Mouse (Mus musculus): ENCODE results near the gene Cdkl4. TPM values are rescaled to one million over a fixed set of nuclear protein-coding genes. Genes with fewer than 3 reads are reported as not detected.
"Not testable (repeated sequence)": the region's sequence is repeated elsewhere in the genome, so short reads cannot be mapped to it uniquely, and the experiment has no call there.

Cdkl4 gene
- polyA plus RNA-seq, 1 experiment from 2014 or later, result 0.37 TPM

DNA sequence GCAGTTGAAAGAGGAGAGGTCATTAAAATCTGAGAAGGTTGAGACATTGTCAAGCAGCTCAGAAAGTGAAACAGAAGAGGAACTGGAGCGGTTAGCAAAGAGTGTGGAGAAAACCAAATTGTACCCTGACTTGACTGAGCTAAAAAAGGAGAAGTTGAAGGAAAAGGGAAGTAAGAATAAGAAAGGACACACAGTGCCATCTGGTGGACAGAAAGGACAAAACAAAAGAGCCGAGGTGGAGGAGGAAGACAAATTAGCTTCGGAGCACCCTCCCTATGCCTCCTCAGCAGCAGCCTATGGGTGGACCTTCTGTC lies 13.0 kb downstream of the Cdkl4 start:
- H3K4me1 ChIP-seq (ENCODE audit: insufficient read depth), result no peaks in the 10 kb centered on the region
- H3K27ac ChIP-seq (ENCODE audit: low read depth), result no peak overlapping the region
- no peaks in the 10 kb centered on the region for H3K27me3 ChIP-seq (ENCODE audit: insufficient read depth, low read length)
- ATAC-seq (ENCODE audit: insufficient read depth) (no peak), DNase-seq (peak; percentile 54)
- peak; percentile 50 for TF ChIP-seq CTCF (IDR thresholded peaks at IDR 0.05; ENCODE audit: low read depth)
- no peak overlapping the region for H3K4me3 ChIP-seq (ENCODE audit: low read depth, low read length)
- H3K4me2 ChIP-seq, result no peak overlapping the region
- H3K9ac ChIP-seq, result no peak overlapping the region
- no peaks in the 10 kb centered on the region for H3K36me3 ChIP-seq (ENCODE audit: insufficient read depth)
- no peaks in the 10 kb centered on the region for H3K9me3 ChIP-seq (ENCODE audit: low read depth, low read length)
- 67% methylated on average over 3 of the region's 3 CpGs for WGBS

DNA sequence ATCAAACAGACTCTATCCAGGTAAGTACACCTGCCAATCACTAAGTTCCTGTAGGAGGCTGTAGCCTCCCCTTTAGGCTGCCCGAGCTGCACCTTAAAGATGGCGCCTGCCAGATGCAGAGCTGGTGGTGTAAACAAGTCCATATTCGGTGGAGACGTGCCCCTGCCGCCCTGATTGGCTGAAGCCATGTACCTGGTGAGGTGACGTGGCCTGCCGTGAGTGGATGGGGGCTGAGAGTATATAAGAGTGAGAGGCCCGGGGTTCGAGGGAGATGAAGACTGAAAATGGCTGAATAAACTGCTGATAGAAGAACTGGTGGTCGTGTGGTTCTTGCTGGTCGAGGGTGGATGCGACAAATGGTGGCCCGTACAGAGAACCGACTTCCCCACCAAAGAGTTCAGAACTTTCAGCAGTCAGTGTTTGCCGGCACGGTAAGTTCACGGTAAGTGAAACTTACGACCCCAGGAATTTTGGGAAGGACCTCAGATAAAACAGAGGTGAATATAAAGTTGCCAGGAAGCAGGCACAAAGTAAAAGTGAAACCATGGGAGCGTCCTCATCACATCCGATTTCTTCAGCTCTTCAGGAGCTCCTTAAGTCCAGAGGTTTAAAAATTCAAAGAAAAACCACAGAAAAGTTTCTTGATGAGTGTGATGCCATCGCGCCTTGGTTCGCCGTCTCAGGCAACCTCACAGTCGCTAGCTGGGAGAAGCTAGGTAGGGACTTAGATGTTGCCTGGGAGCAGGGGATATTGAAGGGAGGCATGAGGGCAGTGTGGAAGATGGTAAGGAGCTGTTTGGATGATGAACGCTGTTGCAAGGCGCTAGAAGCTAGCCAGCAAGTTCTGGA lies 13.6 kb downstream of the Cdkl4 start:
- not testable (repeated sequence) for H3K27ac ChIP-seq (ENCODE audit: low read depth); H3K9ac ChIP-seq; ATAC-seq (ENCODE audit: insufficient read depth); H3K4me1 ChIP-seq (ENCODE audit: insufficient read depth); H3K9me3 ChIP-seq (ENCODE audit: low read depth, low read length); H3K4me3 ChIP-seq (ENCODE audit: low read depth, low read length); H3K36me3 ChIP-seq (ENCODE audit: insufficient read depth); H3K4me2 ChIP-seq; H3K27me3 ChIP-seq (ENCODE audit: insufficient read depth, low read length); DNase-seq
- 93% methylated on average over 27 of the region's 27 CpGs for WGBS

DNA sequence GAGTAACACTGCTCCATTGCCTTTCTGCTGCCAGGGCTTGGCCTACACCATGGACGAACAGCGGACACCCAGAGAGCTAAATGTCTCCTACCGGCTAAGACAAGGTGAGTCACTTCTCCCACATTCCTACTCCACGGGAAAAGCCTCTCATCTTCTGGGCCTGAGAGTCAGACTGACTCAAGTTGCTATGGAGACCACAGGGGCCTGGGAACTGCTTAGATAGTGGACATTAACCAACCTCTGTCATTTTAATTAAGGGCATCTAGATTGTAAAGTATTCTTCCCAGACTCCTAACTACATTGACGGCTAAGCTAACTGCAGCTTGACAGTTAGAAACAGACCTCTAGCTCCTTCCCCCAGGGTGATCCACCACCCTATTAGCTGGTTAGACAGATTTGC lies 14.8 kb downstream of the Cdkl4 start:
- ATAC-seq (ENCODE audit: insufficient read depth) (no peak), DNase-seq (no peak)
- Histone ChIP-seq H3K9me3 (ENCODE audit: low read depth, low read length) (no peaks in the 10 kb centered on the region), H3K36me3 (ENCODE audit: insufficient read depth) (no peaks in the 10 kb centered on the region), H3K4me3 (ENCODE audit: low read depth, low read length) (no peak overlapping the region), H3K4me2 (no peak overlapping the region), H3K27ac (ENCODE audit: low read depth) (no peak overlapping the region), H3K9ac (no peak overlapping the region), H3K4me1 (ENCODE audit: insufficient read depth) (no peaks in the 10 kb centered on the region), H3K27me3 (ENCODE audit: insufficient read depth, low read length) (no peaks in the 10 kb centered on the region)
- no peak for TF ChIP-seq CTCF (IDR thresholded peaks at IDR 0.05; ENCODE audit: low read depth)
- WGBS, result 68% methylated on average over 5 of the region's 5 CpGs

DNA sequence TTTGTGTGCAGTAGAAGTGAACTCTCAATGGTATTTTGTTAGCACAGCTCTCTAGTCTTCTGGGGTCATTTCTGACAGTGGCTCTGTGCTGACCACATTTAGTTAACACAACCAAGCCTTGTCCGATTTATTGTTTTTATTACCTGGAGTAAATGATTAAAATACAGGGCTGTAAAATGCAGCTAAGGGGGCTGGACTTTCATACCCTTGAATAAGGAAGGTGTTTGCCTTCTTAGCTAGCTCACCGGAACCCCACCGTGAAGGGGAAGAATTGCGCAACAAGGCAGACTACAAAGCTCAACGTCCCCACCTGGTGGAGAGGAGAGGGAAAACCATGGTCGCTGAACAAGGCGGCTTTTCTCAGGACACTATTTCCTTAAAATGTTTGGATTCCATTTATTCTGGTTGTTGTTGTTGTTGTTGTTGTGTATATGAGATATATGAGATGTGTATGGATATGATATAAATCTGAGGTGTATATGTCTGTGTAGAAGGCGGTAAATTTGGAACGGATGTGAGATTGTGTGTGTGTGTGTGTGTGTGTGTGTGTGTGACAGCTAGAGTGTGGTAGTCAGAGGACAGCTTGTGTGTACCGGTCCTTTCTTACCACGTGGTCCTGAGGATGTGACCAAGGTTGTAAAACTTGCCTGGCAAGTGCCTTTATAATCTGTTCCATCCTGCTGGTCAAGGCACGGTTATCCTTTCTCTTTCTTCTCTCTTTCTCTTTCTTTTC lies 16.8 kb downstream of the Cdkl4 start:
- ATAC-seq (ENCODE audit: insufficient read depth), result peak; percentile 65
- Histone ChIP-seq H3K4me2 (peak overlapping the region; percentile 52), H3K4me3 (ENCODE audit: low read depth, low read length) (no peak overlapping the region), H3K27ac (ENCODE audit: low read depth) (peak overlapping the region; percentile 27; the same call in 1 of the 2 replicates), H3K27me3 (ENCODE audit: insufficient read depth, low read length) (no peaks in the 10 kb centered on the region), H3K9me3 (ENCODE audit: low read depth, low read length) (no peaks in the 10 kb centered on the region), H3K36me3 (ENCODE audit: insufficient read depth) (no peaks in the 10 kb centered on the region), H3K4me1 (ENCODE audit: insufficient read depth) (no peaks in the 10 kb centered on the region), H3K9ac (no peak overlapping the region)
- peak; percentile 92 for DNase-seq
- peak; percentile 96 for TF ChIP-seq CTCF (IDR thresholded peaks at IDR 0.05; ENCODE audit: low read depth)
- 16% methylated on average over 12 of the region's 12 CpGs for WGBS

DNA sequence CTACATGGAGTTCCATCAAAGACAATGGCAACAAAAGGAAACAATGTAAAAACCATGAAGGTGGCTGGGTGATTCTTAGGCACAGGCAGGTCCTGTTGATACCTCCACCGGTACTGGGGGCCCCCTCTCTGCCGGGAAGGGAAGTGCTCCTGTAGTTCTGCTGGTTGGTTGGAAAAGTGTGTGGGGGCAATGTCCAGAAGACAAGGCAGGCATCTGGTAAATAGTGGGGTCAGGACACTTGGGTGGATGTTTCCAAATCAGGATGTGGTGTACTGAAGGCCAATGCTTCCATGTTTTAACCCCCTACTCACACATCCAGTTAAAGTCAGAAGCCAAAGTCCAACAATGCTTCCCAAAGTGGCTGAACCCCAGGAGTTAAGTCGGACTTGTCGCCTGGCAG lies 17.9 kb downstream of the Cdkl4 start:
- no peaks in the 10 kb centered on the region for H3K9me3 ChIP-seq (ENCODE audit: low read depth, low read length)
- H3K27me3 ChIP-seq (ENCODE audit: insufficient read depth, low read length), result no peaks in the 10 kb centered on the region
- DNase-seq (no peak), ATAC-seq (ENCODE audit: insufficient read depth) (no peak)
- H3K27ac ChIP-seq (ENCODE audit: low read depth), result no peak overlapping the region
- H3K36me3 ChIP-seq (ENCODE audit: insufficient read depth), result no peaks in the 10 kb centered on the region
- H3K4me3 ChIP-seq (ENCODE audit: low read depth, low read length), result no peak overlapping the region
- peak; percentile 21 for TF ChIP-seq CTCF (IDR thresholded peaks at IDR 0.05; ENCODE audit: low read depth)
- H3K4me1 ChIP-seq (ENCODE audit: insufficient read depth), result no peaks in the 10 kb centered on the region
- 79% methylated on average over 4 of the region's 4 CpGs for WGBS
- H3K4me2 ChIP-seq, result no peak overlapping the region
- no peak overlapping the region for H3K9ac ChIP-seq

DNA sequence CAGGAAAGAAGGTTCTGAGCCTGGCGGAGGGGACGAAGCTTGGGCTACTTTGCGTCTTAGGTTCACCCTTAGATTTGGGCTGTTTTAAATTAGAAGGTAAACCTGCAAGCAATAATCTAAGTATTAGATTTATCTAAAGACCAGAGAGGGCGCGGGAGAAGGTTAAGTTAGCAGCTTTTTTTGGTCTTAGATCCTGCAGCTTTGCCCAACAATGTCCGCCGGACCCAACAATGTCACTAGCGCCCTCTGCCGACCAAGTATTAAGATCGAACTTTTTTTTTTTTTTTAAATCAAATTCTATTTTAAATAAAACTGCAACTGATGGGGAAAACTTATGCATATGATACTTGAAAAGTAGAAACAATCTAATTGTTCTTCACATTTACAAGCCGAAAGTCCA lies 18.6 kb downstream of the Cdkl4 start:
- H3K4me3 ChIP-seq (ENCODE audit: low read depth, low read length), result no peak overlapping the region
- ATAC-seq (ENCODE audit: insufficient read depth) (no peak), DNase-seq (peak; percentile 80)
- TF ChIP-seq CTCF (IDR thresholded peaks at IDR 0.05; ENCODE audit: low read depth), result peak; percentile 49
- H3K27me3 ChIP-seq (ENCODE audit: insufficient read depth, low read length), result no peaks in the 10 kb centered on the region
- H3K4me1 ChIP-seq (ENCODE audit: insufficient read depth), result no peaks in the 10 kb centered on the region
- H3K9ac ChIP-seq, result no peak overlapping the region
- no peak overlapping the region for H3K4me2 ChIP-seq
- 34% methylated on average over 11 of the region's 11 CpGs for WGBS
- no peak overlapping the region for H3K27ac ChIP-seq (ENCODE audit: low read depth)
- H3K36me3 ChIP-seq (ENCODE audit: insufficient read depth), result no peaks in the 10 kb centered on the region
- no peaks in the 10 kb centered on the region for H3K9me3 ChIP-seq (ENCODE audit: low read depth, low read length)

DNA sequence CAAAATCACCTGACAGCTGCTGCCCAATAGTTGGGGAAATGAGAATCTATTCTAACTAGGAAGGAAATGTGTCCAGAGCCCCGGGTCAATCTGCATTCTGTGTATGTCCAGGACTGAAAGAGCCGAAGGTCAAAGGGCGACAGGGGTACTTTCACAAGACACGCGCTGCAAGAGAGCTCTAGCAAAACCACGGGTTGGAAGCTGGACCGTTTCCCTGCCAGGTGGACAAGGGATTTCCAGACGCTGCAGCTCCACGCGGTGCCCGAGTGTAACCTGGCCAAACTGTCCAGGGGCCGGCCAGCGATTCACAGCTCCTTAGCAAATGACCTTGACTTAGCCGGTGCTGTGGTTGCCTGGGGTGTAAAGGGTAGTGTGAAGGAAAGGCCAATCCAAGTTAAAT lies 19.0 kb downstream of the Cdkl4 start:
- Histone ChIP-seq H3K9me3 (ENCODE audit: low read depth, low read length) (no peaks in the 10 kb centered on the region), H3K4me2 (no peak overlapping the region), H3K36me3 (ENCODE audit: insufficient read depth) (no peaks in the 10 kb centered on the region), H3K4me1 (ENCODE audit: insufficient read depth) (no peaks in the 10 kb centered on the region), H3K27me3 (ENCODE audit: insufficient read depth, low read length) (no peaks in the 10 kb centered on the region), H3K27ac (ENCODE audit: low read depth) (no peak overlapping the region), H3K4me3 (ENCODE audit: low read depth, low read length) (no peak overlapping the region), H3K9ac (no peak overlapping the region)
- TF ChIP-seq CTCF (IDR thresholded peaks at IDR 0.05; ENCODE audit: low read depth), result no peak
- 69% methylated on average over 14 of the region's 14 CpGs for WGBS
- no peak for ATAC-seq (ENCODE audit: insufficient read depth)
- DNase-seq, result no peak
